Mouse (Mus musculus) liver, embryonic 15.5 days (tissue): ENCODE measurements around the gene Rgl2. TPM values are rescaled to one million over a fixed set of nuclear protein-coding genes. Genes with fewer than 3 reads are reported as not detected.

ENCODE experiments used
- ATAC-seq: fragments of 200-750 bp; cut with Nextera tagmentation; 2 replicates; pipeline ENCODE4 v1.8.0; 2017; ENCODE audit warnings: moderate number of reproducible peaks, mild to moderate bottlenecking, moderate library complexity; ENCODE audit not compliant: insufficient read depth
- H3K27ac ChIP-seq: fragments of 300-500 bp; sonication (generic); replicated peaks from 2 replicates; pipeline ENCODE4 v1.5.1; 2015; ENCODE audit warnings: mild to moderate bottlenecking, inconsistent platforms
- H3K27me3 ChIP-seq: fragments of 300-500 bp; sonication (generic); 2 replicates; pipeline ENCODE4 v1.6.1; 2015; ENCODE audit warnings: mild to moderate bottlenecking, inconsistent platforms
- H3K36me3 ChIP-seq: fragments of 300-500 bp; sonication (generic); replicated peaks from 2 replicates; pipeline ENCODE4 v1.6.1; 2015; ENCODE audit warnings: moderate library complexity, mild to moderate bottlenecking, inconsistent platforms
- H3K4me1 ChIP-seq: fragments of 300-500 bp; sonication (generic); replicated peaks from 2 replicates; pipeline ENCODE4 v1.6.1; 2015; ENCODE audit warnings: inconsistent platforms
- H3K4me2 ChIP-seq: fragments of 300-500 bp; sonication (generic); 2 replicates; pipeline ENCODE4 v1.6.1; 2015; ENCODE audit warnings: moderate library complexity, mild to moderate bottlenecking, inconsistent platforms
- H3K4me3 ChIP-seq: fragments of 300-500 bp; sonication (generic); replicated peaks from 2 replicates; pipeline ENCODE4 v1.5.1; 2015; ENCODE audit warnings: mild to moderate bottlenecking, inconsistent platforms
- H3K9ac ChIP-seq: fragments of 300-500 bp; sonication (generic); 2 replicates; pipeline ENCODE4 v1.6.1; 2015; ENCODE audit warnings: moderate library complexity, mild to moderate bottlenecking, inconsistent platforms
- H3K9me3 ChIP-seq: fragments of 300-500 bp; sonication (generic); replicated peaks from 2 replicates; pipeline ENCODE4 v1.6.1; 2016; ENCODE audit warnings: inconsistent platforms
- WGBS: fragments of 180-500 bp; shearing (Covaris S2); methylation state at CpG from one replicate; pipeline ENCODE4 v1.1.7; 2015; ENCODE audit warnings: mixed read lengths; ENCODE audit not compliant: insufficient replicate concordance; 5-methylcytosine and 5-hydroxymethylcytosine counted together
- polyA plus RNA-seq: library from polyadenylated mRNA; unstranded; fragments of >200 nt; fragmentation: Nextera tagmentation; extraction: Ambion mirVana; gene quantifications from 2 replicates; pipeline ENCODE4 v1.2.1, GENCODE M21; 2015

Gene Rgl2
- polyA plus RNA-seq, 1 experiment from 2014 or later, result 8.2 TPM

DNA sequence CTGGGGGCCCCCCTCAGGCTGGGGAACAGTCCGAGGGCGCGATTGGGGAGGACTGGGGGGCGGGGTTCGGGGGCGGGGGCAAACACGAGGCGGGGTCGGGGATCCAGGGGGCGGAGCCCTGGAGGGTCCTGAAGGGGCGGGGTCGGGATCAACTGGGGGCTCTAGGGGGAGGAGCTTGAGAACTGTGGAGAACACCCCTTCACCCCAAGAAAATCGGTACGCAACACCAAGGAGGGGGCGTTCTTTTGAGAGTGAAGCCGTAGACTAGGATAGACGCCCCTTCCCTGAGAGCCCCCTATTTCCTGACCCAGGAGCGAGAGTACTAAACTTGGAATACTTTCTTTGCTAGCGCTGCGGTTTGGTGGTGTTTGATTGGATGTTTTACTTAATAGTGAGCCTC, 13.0 kb upstream of the Rgl2 start:
- Histone ChIP-seq H3K36me3 (peaks cover 58% of the 10 kb centered on the region), H3K27me3 (no peaks in the 10 kb centered on the region), H3K4me1 (peaks cover 76% of the 10 kb centered on the region), H3K4me2 (peak overlapping the region; percentile 84), H3K27ac (peak overlapping the region; percentile 88), H3K9ac (peak overlapping the region; percentile 64), H3K9me3 (peaks cover 20% of the 10 kb centered on the region), H3K4me3 (peak overlapping the region; percentile 72)
- no peak for ATAC-seq
- WGBS, result 2% methylated on average over 17 of the region's 20 CpGs

DNA sequence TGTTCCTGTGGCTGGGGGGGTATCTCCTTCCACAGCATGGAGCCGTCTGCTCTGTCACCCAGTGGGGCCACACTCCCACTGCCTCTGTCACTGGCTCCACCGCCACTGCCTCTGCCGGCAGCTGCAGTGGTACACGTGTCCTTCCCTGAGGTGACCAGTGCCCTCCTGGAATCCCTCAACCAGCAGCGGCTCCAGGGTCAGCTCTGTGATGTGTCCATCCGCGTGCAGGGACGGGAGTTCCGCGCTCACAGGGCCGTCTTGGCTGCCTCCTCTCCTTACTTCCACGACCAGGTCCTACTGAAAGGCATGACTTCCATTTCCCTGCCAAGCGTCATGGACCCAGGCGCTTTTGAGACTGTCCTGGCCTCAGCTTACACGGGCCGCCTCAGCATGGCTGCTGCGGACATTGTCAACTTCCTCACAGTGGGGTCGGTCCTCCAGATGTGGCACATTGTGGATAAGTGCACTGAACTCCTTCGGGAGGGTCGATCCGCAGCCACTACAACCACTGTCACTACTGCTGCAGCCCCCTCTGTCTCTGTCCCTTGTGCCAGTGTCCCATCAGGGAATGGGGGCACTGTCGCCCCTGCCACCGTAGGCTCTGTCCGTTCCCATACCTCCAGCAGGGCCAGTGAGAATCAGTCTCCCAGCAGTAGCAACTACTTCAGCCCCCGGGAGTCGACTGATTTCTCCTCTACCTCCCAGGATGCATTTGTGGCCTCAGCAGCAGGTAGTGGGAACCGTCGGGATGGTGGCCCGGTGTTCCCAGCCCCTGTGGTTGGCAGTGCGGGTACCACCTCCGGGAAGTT, 12.3 kb upstream of the Rgl2 start:
- Histone ChIP-seq H3K36me3 (peaks cover 52% of the 10 kb centered on the region), H3K4me2 (peak overlapping the region; percentile 84), H3K9me3 (peaks cover 20% of the 10 kb centered on the region), H3K27ac (peak overlapping the region; percentile 33; the same call in 1 of the 2 replicates), H3K4me3 (peak overlapping the region; percentile 72), H3K4me1 (peaks cover 76% of the 10 kb centered on the region), H3K27me3 (no peaks in the 10 kb centered on the region), H3K9ac (no peak overlapping the region; the same call in 1 of the 2 replicates)
- no peak for ATAC-seq
- WGBS, result 82% methylated on average over 31 of the region's 31 CpGs

DNA sequence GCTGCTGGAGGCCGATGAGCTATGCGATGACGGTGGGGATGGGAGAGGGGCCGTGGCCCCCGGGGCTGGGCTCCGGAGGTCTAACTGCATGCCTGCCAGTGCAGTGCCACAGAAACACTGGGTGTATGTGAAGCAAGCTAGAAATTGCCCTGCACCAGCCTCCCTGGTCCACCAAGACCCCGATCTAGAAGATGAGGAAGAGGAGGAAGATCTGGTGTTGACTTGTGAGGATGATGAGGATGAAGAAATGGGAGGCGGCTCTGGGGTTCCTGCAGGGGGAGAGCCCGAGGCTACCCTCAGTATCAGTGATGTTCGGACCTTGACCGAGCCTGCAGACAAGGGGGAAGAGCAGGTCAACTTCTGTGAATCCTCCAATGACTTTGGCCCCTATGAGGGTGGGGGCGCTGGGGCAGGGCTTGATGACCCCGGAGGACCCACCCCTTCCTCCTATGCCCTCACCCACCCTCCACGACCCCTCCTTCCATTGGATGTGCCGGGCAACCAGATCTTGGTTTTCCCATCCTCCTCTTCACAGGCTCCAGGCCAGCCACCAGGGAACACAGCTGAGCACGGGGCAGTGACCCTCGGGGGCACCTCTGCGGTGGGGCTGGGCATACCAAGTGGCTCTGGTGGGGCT, 11.6 kb upstream of the Rgl2 start:
- WGBS, result 82% methylated on average over 18 of the region's 18 CpGs
- peaks cover 20% of the 10 kb centered on the region for H3K9me3 ChIP-seq
- peak overlapping the region; percentile 96 for H3K4me2 ChIP-seq
- H3K9ac ChIP-seq, result no peak overlapping the region
- peaks cover 50% of the 10 kb centered on the region for H3K36me3 ChIP-seq
- no peak for ATAC-seq
- H3K4me3 ChIP-seq, result peak overlapping the region; percentile 72; the same call in 1 of the 2 replicates
- H3K27ac ChIP-seq, result peak overlapping the region; percentile 94
- peaks cover 76% of the 10 kb centered on the region for H3K4me1 ChIP-seq
- no peaks in the 10 kb centered on the region for H3K27me3 ChIP-seq

DNA sequence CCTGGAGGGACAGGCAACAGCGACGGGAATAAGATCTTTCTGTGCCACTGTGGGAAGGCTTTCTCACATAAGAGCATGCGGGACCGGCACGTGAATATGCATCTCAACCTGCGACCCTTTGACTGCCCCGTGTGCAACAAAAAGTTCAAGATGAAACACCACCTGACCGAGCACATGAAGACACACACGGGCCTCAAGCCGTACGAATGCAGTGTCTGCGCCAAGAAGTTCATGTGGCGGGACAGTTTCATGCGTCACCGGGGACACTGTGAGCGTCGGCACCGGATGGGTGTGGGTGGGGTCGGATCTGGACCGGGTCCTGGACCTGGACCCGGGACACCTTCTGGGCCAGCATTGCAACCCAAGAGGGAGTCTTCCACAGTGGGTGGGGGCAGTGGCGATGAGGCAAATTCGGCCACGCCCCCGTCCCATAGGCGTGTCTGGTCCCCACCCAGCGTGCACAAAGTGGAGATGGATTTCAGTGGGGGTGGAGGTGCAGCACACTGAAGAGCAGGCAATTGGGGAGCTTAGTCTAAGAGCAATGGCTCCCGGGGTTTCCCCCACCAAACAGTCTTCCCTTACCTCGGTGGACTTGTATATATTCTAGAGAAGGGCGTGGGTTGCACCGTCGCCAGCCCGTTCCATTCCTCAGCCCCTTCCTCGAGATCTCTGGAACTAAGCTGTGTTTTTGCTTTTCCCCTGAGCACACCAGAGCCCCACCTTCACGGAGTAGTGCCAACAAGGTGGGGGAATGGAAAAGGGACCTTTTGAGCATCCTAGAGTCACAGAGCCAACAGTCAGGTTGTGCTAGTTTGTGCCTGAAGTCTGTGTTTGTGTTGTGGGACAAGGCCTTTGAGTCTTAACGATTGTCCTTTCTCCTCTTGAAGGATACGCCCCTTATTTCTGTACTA, 10.8 kb upstream of the Rgl2 start:
- Histone ChIP-seq H3K4me2 (peak overlapping the region; percentile 96), H3K4me3 (peak overlapping the region; percentile 90), H3K36me3 (peaks cover 47% of the 10 kb centered on the region), H3K27ac (peak overlapping the region; percentile 94), H3K27me3 (no peaks in the 10 kb centered on the region), H3K4me1 (peaks cover 73% of the 10 kb centered on the region), H3K9ac (peak overlapping the region; percentile 87), H3K9me3 (peaks cover 20% of the 10 kb centered on the region)
- 0 out of 2 replicates have a peak, but pooled peaks have one; percentile 2 for ATAC-seq
- 54% methylated on average over 37 of the region's 37 CpGs for WGBS

DNA sequence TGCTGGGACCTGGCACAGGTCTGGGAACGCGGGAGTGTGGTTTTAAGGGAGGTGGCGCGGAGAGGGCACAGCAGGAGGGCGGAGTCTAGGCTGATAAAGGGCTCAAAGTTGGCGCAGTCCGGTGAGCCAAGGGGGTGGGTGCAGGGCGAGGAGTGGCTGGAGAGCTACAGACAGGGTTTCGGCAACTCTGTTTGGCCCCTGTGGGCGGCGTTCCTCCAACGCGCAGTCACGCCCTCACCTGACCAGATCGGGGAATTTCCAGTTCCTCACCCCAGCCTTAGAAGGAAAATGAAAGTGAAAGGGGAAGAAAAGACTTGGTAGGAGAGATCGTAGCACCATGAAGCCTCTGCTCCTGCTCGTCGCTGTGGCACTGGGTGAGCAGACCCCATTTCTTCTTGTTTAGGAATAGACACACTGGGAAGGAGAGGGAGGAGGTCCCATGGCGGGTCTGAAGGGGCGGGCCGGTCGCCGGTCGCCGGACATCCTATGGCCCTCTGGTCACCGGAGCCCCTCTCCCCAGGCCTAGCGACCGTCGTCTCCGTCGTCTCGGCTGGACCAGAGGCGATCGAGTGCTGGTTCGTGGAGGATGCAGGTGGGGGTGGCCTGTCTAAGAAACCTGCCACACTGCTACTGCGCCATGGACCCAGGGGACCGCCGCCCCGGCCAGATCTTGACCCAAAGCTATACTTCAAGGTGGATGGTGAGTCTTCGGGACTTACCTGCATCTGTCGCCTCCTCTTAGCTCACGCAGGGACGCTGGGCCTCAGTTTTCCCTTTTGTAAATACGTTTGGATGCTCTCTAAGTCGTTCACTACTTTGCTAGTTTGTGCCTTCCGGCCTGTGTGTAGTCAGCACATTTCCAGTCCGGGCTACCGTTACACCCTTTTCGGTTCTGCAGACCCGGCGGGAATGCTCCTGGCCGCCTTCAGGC, 9.7 kb upstream of the Rgl2 start:
- peaks cover 20% of the 10 kb centered on the region for H3K9me3 ChIP-seq
- H3K27me3 ChIP-seq, result no peaks in the 10 kb centered on the region
- H3K4me1 ChIP-seq, result peaks cover 73% of the 10 kb centered on the region
- H3K36me3 ChIP-seq, result peaks cover 37% of the 10 kb centered on the region
- H3K9ac ChIP-seq, result peak overlapping the region; percentile 87
- under 1% methylated on average over 52 of the region's 52 CpGs for WGBS
- peak overlapping the region; percentile 90 for H3K4me3 ChIP-seq
- H3K4me2 ChIP-seq, result peak overlapping the region; percentile 96
- peak overlapping the region; percentile 94 for H3K27ac ChIP-seq
- peak; percentile 59 for ATAC-seq

DNA sequence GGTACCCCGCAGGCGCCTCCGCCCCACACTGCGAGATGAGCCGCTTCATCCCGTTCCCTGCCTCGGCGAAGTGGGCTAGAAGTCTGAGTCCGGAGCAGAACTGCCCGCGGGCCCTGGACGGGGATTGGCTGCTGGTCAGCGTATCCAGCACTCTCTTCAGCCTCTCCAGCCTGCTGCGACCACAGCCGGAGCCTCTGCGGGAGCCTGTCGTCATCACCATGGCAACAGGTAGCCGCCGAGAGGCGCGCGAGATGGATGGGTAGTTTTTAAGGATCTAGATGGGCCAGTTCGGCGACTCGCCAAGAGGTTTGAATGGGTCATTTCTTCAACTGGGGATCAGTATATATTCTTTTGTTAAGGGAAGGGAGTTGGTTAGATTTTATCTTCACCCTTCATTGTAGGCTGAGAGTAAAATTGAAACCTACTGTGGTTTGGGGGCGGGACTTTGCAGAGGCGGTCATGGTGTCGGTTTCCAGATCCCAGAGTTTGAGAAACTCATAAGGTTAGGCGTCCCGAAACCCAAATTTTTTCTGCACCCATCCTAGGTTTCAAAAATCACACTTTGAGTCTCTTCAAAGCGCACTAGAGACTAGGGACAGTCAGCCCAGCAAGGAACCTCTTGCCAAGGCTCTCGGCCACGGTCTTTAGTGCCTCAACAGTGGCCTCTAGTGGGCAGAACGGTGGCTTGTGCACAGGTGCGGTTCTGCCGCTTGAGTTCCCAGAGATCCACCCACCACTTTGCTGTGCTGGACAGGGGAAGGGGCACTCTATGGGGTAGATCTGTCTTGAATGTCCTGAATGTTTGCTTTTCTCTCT, 8.9 kb upstream of the Rgl2 start:
- peak overlapping the region; percentile 94 for H3K27ac ChIP-seq
- H3K36me3 ChIP-seq, result peaks cover 36% of the 10 kb centered on the region
- peaks cover 20% of the 10 kb centered on the region for H3K9me3 ChIP-seq
- H3K27me3 ChIP-seq, result no peaks in the 10 kb centered on the region
- H3K4me3 ChIP-seq, result peak overlapping the region; percentile 90
- ATAC-seq, result peak; percentile 11; the same call in 1 of the 2 replicates
- H3K4me1 ChIP-seq, result peaks cover 72% of the 10 kb centered on the region
- peak overlapping the region; percentile 96 for H3K4me2 ChIP-seq
- H3K9ac ChIP-seq, result peak overlapping the region; percentile 87
- under 1% methylated on average over 36 of the region's 36 CpGs for WGBS

DNA sequence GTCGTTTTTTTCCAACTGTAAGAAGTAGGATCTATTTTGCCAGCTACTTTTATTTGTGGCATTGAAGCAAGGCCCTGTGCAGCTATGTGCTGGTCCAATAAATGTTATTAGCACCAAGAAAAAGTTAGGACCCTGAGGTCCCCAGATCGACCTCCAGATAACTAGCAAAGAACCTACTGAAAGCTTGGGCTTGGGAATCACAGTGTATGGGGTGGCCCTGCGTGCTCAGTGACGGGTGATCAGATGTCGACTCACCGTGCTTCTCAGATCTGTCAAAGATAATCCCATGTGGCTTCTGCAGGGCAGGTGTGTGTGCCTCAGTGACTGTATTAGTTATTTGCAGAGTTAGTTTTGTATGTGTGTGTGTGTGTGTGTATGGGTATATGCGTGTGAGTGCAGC, 8.0 kb upstream of the Rgl2 start:
- Histone ChIP-seq H3K27ac (0 out of 2 replicates have a peak overlapping the region, but pooled peaks have one; percentile 41), H3K4me1 (peaks cover 76% of the 10 kb centered on the region), H3K4me3 (no peak overlapping the region; the same call in 1 of the 2 replicates), H3K9ac (no peak overlapping the region), H3K36me3 (peaks cover 44% of the 10 kb centered on the region), H3K9me3 (peaks cover 20% of the 10 kb centered on the region), H3K27me3 (no peaks in the 10 kb centered on the region), H3K4me2 (0 out of 2 replicates have a peak overlapping the region, but pooled peaks have one; percentile 96)
- no peak for ATAC-seq
- 68% methylated on average over 7 of the region's 7 CpGs for WGBS

DNA sequence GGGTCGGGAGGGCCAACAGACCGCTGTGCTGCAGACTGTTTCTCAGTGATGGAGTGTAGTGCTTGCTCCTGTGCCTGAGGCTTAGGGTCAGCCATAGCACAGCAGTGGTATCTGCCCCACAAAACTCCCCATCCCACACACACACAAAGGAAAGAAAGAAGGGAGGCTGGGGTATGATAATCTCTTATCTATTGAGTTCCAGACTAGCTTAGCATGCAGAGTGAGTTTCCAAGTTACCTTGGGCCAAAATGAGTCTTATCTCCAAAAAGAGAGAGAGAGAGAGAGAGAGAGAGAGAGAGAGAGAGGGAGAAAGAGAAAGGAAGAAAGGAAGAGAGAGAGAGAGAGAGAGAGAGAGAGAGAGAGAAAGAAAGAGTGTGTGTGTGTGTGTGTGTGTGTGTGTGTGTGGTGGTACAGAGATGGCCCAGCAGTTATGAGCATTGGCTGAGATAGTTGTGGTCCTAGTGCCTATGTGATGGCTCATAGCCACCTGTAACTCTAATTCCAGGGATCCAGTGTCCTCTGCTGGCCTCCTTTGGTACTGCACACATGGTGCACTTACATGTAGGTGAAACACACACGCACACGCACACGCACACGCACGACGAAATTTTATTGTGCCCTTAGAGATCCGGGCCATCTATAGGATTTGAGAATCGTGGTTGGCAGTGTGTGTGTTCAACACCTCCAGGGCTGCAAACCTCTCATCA, 4.6 kb upstream of the Rgl2 start:
- Histone ChIP-seq H3K4me3 (no peak overlapping the region), H3K4me2 (peak overlapping the region; percentile 8; the same call in 1 of the 2 replicates), H3K36me3 (peaks cover 42% of the 10 kb centered on the region), H3K9ac (no peak overlapping the region), H3K4me1 (peaks cover 67% of the 10 kb centered on the region), H3K27ac (peak overlapping the region; percentile 51; the same call in 1 of the 2 replicates), H3K9me3 (no peaks in the 10 kb centered on the region), H3K27me3 (no peaks in the 10 kb centered on the region)
- WGBS, result 71% methylated on average over 10 of the region's 10 CpGs
- peak; percentile 20; the same call in 1 of the 2 replicates for ATAC-seq
